Mouse (Mus musculus): Measurements from ENCODE around the gene Cdc42bpg. TPM values are rescaled to one million over a fixed set of nuclear protein-coding genes. Genes with fewer than 3 reads are reported as not detected.

Gene Cdc42bpg
- polyA plus RNA-seq, 1 experiment from 2014 or later, result 0.33 TPM

DNA sequence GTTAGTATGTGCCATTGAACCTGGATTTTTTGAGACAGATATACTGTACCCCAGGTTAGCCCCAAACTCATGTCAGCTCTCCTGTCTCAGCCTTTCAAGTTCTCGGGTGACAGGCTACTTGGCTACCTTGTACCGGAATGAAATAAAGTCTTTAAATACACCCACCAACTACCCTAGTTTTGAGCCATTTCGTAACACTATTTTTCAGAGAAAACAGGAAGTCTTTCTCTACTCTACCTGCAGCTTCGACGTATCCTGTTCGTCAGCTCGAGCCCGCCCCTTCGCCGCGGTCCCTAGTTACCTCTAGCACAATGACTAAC lies 56.8 kb downstream of the Cdc42bpg start:
- Histone ChIP-seq H3K27ac (replicated peaks) (peak overlapping the region; percentile 99), H3K4me1 (peaks cover 34% of the 10 kb centered on the region), H3K9me3 (replicated peaks) (no peaks in the 10 kb centered on the region), H3K4me2 (peak overlapping the region; percentile 60), H3K27me3 (replicated peaks) (no peaks in the 10 kb centered on the region), H3K9ac (replicated peaks) (peak overlapping the region; percentile 44), H3K4me3 (replicated peaks) (peak overlapping the region; percentile 99), H3K36me3 (peaks cover 23% of the 10 kb centered on the region)
- 1% methylated on average over 11 of the region's 11 CpGs for WGBS
- ATAC-seq (ENCODE audit: low FRiP score), result no peak

DNA sequence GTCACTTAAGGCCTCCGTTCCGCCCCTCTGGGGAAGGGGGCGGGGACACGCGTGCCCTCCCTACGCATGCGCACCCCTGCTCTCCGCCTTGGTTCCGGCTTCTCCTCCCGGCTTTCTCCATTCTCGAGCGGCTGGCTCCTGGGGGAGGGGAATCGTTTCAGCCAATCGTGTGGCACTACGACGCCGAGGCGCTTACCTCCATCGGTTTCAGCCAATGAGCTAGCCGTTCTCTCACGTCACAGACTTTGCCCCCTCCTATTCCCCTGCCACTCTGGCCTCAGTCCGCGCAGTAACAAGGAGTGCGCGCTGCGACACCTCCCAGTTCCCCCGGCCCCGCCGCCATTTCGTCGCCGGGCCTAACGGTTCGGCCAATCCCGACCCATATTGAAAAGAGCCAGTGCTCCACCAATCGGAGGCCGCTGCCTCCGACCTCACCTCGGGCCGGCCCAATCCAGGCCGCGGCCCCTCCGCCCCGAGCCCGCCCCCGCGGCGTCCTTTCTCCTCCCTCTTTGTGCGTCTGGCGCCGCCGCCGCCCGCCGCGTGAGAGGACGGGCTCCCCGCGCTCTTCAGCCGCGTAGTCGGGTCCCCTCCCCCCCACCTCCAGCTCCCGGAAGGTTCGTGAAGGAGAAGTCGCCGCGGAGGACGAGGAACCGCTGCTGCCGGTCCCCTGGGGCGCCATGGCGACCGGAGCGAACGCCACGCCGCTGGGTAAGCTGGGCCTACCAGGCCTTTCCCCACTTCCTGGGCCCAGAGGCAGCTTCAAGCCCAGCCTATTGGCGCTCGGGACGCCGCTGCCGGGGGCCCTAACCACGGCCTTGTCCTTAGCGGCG lies 57.4 kb downstream of the Cdc42bpg start, which contains the start of gene Sf1:
Sf1 (plus strand) TSS at position 280 of the 830 bp plus-strand sequence.
- H3K4me1 ChIP-seq, result peaks cover 34% of the 10 kb centered on the region
- H3K4me3 ChIP-seq (replicated peaks), result peak within 1 kb of the TSS; percentile 99
- H3K27ac ChIP-seq (replicated peaks), result peak within 1 kb of the TSS; percentile 99
- peak within 1 kb of the TSS; percentile 99 for H3K9ac ChIP-seq (replicated peaks)
- H3K27me3 ChIP-seq (replicated peaks), result no peaks in the 10 kb centered on the region
- ATAC-seq (ENCODE audit: low FRiP score), result peak; percentile 98
- peaks cover 29% of the 10 kb centered on the region for H3K36me3 ChIP-seq
- no peaks in the 10 kb centered on the region for H3K9me3 ChIP-seq (replicated peaks)
- peak within 1 kb of the TSS; percentile 91 for H3K4me2 ChIP-seq
- WGBS, result 1% methylated on average over 84 of the region's 85 CpGs

- ATAC-seq (ENCODE audit: low FRiP score), result peak; percentile 17
- peak overlapping the region; percentile 91 for H3K4me2 ChIP-seq
- H3K9me3 ChIP-seq (replicated peaks), result no peaks in the 10 kb centered on the region
- WGBS, result under 1% methylated on average over 55 of the region's 55 CpGs
- H3K4me3 ChIP-seq (replicated peaks), result peak overlapping the region; percentile 99
- H3K9ac ChIP-seq (replicated peaks), result peak overlapping the region; percentile 99
- no peaks in the 10 kb centered on the region for H3K27me3 ChIP-seq (replicated peaks)
- peaks cover 34% of the 10 kb centered on the region for H3K4me1 ChIP-seq
- peaks cover 34% of the 10 kb centered on the region for H3K36me3 ChIP-seq
- peak overlapping the region; percentile 99 for H3K27ac ChIP-seq (replicated peaks)
Observed at GRCm38 (mm10) chr19:6364317-6364725, 58.1 kb downstream of the Cdc42bpg start.

DNA sequence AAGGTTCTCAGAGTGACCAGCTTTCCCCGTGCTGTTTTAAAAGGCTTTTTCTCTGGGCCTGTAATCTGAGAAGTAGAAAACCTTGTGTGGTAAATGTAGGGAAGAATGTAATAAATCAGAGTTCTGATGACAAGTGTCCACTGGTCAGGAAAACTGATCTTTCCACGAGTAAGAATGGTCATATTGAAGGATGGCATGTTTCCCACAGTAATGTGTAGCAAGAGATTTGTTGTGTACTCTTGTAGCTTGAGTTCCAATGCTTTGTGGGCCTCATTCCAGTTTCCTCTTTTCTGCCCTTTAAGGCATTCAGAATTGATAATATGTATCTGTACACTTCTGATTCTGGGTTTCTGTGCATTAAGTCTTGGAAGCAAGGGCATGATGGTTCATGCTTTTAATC lies 58.6 kb downstream of the Cdc42bpg start:
- ATAC-seq (ENCODE audit: low FRiP score), result no peak
- Histone ChIP-seq H3K4me3 (replicated peaks) (peak overlapping the region; percentile 99), H3K4me2 (peak overlapping the region; percentile 91), H3K36me3 (peaks cover 38% of the 10 kb centered on the region), H3K27me3 (replicated peaks) (no peaks in the 10 kb centered on the region), H3K9me3 (replicated peaks) (no peaks in the 10 kb centered on the region), H3K4me1 (peaks cover 37% of the 10 kb centered on the region), H3K9ac (replicated peaks) (peak overlapping the region; percentile 99), H3K27ac (replicated peaks) (peak overlapping the region; percentile 99; the same call in 1 of the 2 replicates)
- 3% methylated on average over 2 of the region's 2 CpGs for WGBS

DNA sequence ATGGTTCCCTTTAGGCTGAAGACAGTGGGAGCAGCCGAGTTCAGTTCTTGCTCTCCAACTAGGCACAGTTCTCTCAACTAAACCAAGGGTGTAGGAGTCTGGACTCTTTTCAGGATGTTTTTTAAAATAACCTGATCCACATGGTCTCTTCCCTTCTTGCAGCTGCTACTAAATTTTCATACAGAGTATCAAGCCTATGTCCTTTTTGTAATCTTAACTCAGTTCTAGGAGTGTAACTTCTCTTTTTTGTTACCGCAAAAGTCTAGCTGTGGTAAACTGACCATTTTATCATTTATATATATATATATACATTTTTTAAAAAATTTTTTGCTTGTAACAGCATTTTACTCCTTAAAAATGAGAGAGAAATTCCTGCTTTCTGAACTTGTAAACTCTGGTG lies 63.9 kb downstream of the Cdc42bpg start:
- H3K9me3 ChIP-seq (replicated peaks), result no peaks in the 10 kb centered on the region

GRCm38 (mm10) chr19:6372433-6372832 lies 66.2 kb downstream of the Cdc42bpg start:
- no peaks in the 10 kb centered on the region for H3K9me3 ChIP-seq (replicated peaks)
- H3K27me3 ChIP-seq (replicated peaks), result no peaks in the 10 kb centered on the region
- no peak overlapping the region for H3K4me2 ChIP-seq
- H3K9ac ChIP-seq (replicated peaks), result no peak overlapping the region
- peaks cover 17% of the 10 kb centered on the region for H3K4me1 ChIP-seq
- WGBS, result 95% methylated on average over 3 of the region's 3 CpGs
- H3K36me3 ChIP-seq, result peaks cover 91% of the 10 kb centered on the region
- ATAC-seq (ENCODE audit: low FRiP score), result no peak
- no peak overlapping the region for H3K4me3 ChIP-seq (replicated peaks)
- no peak overlapping the region for H3K27ac ChIP-seq (replicated peaks)

More for the DNA sequence above, 63.9 kb downstream of the Cdc42bpg start:
- no peak overlapping the region for H3K4me3 ChIP-seq (replicated peaks)
- H3K9ac ChIP-seq (replicated peaks), result no peak overlapping the region
- H3K4me1 ChIP-seq, result peaks cover 26% of the 10 kb centered on the region
- H3K27me3 ChIP-seq (replicated peaks), result no peaks in the 10 kb centered on the region
- H3K36me3 ChIP-seq, result peaks cover 89% of the 10 kb centered on the region
- no peak overlapping the region for H3K4me2 ChIP-seq
- no peak for ATAC-seq (ENCODE audit: low FRiP score)
- no peak overlapping the region for H3K27ac ChIP-seq (replicated peaks)
- WGBS, result 93% methylated on average over 2 of the region's 2 CpGs

GRCm38 (mm10) chr19:6373539-6374400 lies 67.5 kb downstream of the Cdc42bpg start:
- WGBS, result 71% methylated on average over 12 of the region's 12 CpGs
- Histone ChIP-seq H3K4me1 (peaks cover 22% of the 10 kb centered on the region), H3K36me3 (peaks cover 84% of the 10 kb centered on the region), H3K4me2 (no peak overlapping the region), H3K9ac (replicated peaks) (no peak overlapping the region), H3K9me3 (replicated peaks) (no peaks in the 10 kb centered on the region), H3K27me3 (replicated peaks) (no peaks in the 10 kb centered on the region), H3K27ac (replicated peaks) (no peak overlapping the region), H3K4me3 (replicated peaks) (no peak overlapping the region)
- ATAC-seq (ENCODE audit: low FRiP score), result 0 out of 2 replicates have a peak, but pooled peaks have one; percentile 4

DNA sequence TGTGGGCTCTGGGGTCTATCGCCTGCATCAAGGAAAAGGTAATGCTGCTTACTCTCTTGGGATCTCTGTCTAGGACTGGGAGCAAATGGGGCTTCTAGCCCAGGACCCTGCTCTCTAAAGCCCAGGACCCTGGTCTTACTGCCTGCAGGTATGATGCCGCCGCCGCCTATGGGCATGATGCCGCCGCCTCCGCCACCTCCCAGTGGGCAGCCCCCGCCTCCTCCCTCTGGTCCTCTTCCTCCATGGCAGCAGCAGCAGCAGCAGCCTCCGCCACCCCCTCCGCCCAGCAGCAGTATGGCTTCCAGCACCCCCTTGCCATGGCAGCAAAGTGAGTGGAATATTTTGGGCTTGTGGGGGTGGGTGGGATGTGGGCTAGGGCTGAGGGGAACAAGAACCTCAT lies 68.3 kb downstream of the Cdc42bpg start:
- 99% methylated on average over 10 of the region's 10 CpGs for WGBS
- Histone ChIP-seq H3K36me3 (peaks cover 84% of the 10 kb centered on the region), H3K9ac (replicated peaks) (no peak overlapping the region), H3K4me1 (peaks cover 20% of the 10 kb centered on the region), H3K4me2 (no peak overlapping the region), H3K27me3 (replicated peaks) (no peaks in the 10 kb centered on the region), H3K9me3 (replicated peaks) (no peaks in the 10 kb centered on the region), H3K4me3 (replicated peaks) (no peak overlapping the region), H3K27ac (replicated peaks) (no peak overlapping the region)
- no peak for ATAC-seq (ENCODE audit: low FRiP score)

MicroRNAs within 50 kb of the gene (microRNA counts, 519-probe panel; counts per million panel counts)
- microRNA mmu-miR-192, result 2,535 counts per million, percentile 59 among the panel's probes with 10 or more counts

Small RNAs within 50 kb of the gene (microRNA-seq; reads per million reads assigned to microRNA genes)
- 56.6 reads per million, percentile 45 among the genes with 10 or more reads in this experiment for gene Mir192
- 49.2 reads per million, percentile 43 among the genes with 10 or more reads in this experiment for gene Mir194-2
- 1.2 reads per million for gene Mir6989

Other genes starting within 250 kb of the Cdc42bpg start
- 60.1 and 66.9 TPM in 2 replicates for gene Mrpl49, start 248.7 kb upstream of the Cdc42bpg start, polyA plus RNA-seq (2015; fragmentation: Nextera tagmentation; extraction: Ambion mirVana)
- 522 and 591 TPM in 2 replicates for gene Fau, start 248.6 kb upstream of the Cdc42bpg start, polyA plus RNA-seq (2015; fragmentation: Nextera tagmentation; extraction: Ambion mirVana)
- 30.4 and 31.2 TPM in 2 replicates for gene Znhit2, start 245.3 kb upstream of the Cdc42bpg start, polyA plus RNA-seq (2015; fragmentation: Nextera tagmentation; extraction: Ambion mirVana)
- 51.2 and 61.6 TPM in 2 replicates for gene Tm7sf2, start 238.1 kb upstream of the Cdc42bpg start, polyA plus RNA-seq (2015; fragmentation: Nextera tagmentation; extraction: Ambion mirVana)
- gene Vps51, start 229.2 kb upstream of the Cdc42bpg start, polyA plus RNA-seq (2015; fragmentation: Nextera tagmentation; extraction: Ambion mirVana), result 80.8 and 83.8 TPM in 2 replicates
- not detected in 2 replicates for gene Tmem262, start 226.4 kb upstream of the Cdc42bpg start, polyA plus RNA-seq (2015; fragmentation: Nextera tagmentation; extraction: Ambion mirVana)
- 0.96 and 1.5 TPM in 2 replicates for gene Gm28374, start 224.2 kb upstream of the Cdc42bpg start, polyA plus RNA-seq (2015; fragmentation: Nextera tagmentation; extraction: Ambion mirVana)
- 78.3 and 78.4 TPM in 2 replicates for gene Zfpl1, start 221.5 kb upstream of the Cdc42bpg start, polyA plus RNA-seq (2015; fragmentation: Nextera tagmentation; extraction: Ambion mirVana)
- gene Cdca5, start 221.5 kb upstream of the Cdc42bpg start, polyA plus RNA-seq (2015; fragmentation: Nextera tagmentation; extraction: Ambion mirVana), result 4.9 and 15.5 TPM in 2 replicates
- not detected in 2 replicates for gene AC131692.1, start 212.0 kb upstream of the Cdc42bpg start, polyA plus RNA-seq (2015; fragmentation: Nextera tagmentation; extraction: Ambion mirVana)
- 0.42 and 4.1 TPM in 2 replicates for gene Naaladl1, start 200.7 kb upstream of the Cdc42bpg start, polyA plus RNA-seq (2015; fragmentation: Nextera tagmentation; extraction: Ambion mirVana)
- 52.7 and 53.4 TPM in 2 replicates for gene Sac3d1, start 187.8 kb upstream of the Cdc42bpg start, polyA plus RNA-seq (2015; fragmentation: Nextera tagmentation; extraction: Ambion mirVana)
- 59.6 and 62.2 TPM in 2 replicates for gene Snx15, start 178.2 kb upstream of the Cdc42bpg start, polyA plus RNA-seq (2015; fragmentation: Nextera tagmentation; extraction: Ambion mirVana)
- gene Batf2, start 165.5 kb upstream of the Cdc42bpg start, polyA plus RNA-seq (2015; fragmentation: Nextera tagmentation; extraction: Ambion mirVana), result 0.42 TPM in 1 of 2 replicates, not detected in the other
- gene Arl2, start 164.9 kb upstream of the Cdc42bpg start, polyA plus RNA-seq (2015; fragmentation: Nextera tagmentation; extraction: Ambion mirVana), result 139 and 157 TPM in 2 replicates
- not detected in 2 replicates for gene Majin, start 122.1 kb upstream of the Cdc42bpg start, polyA plus RNA-seq (2015; fragmentation: Nextera tagmentation; extraction: Ambion mirVana)
- gene Gpha2, start 80.1 kb upstream of the Cdc42bpg start, polyA plus RNA-seq (2015; fragmentation: Nextera tagmentation; extraction: Ambion mirVana), result 0.75 TPM in 1 of 2 replicates, not detected in the other
- 127 and 156 TPM in 2 replicates for gene Ppp2r5b, start 70.6 kb upstream of the Cdc42bpg start, polyA plus RNA-seq (2015; fragmentation: Nextera tagmentation; extraction: Ambion mirVana)
- gene Atg2a, start 64.8 kb upstream of the Cdc42bpg start, polyA plus RNA-seq (2015; fragmentation: Nextera tagmentation; extraction: Ambion mirVana), result 12.5 and 12.9 TPM in 2 replicates
- gene Ehd1, start 29.7 kb upstream of the Cdc42bpg start, polyA plus RNA-seq (2015; fragmentation: Nextera tagmentation; extraction: Ambion mirVana), result 80.6 and 87.7 TPM in 2 replicates
- gene Men1, start 28.5 kb downstream of the Cdc42bpg start, polyA plus RNA-seq (2015; fragmentation: Nextera tagmentation; extraction: Ambion mirVana), result 71.4 and 71.6 TPM in 2 replicates
- gene Map4k2, start 34.7 kb downstream of the Cdc42bpg start, polyA plus RNA-seq (2015; fragmentation: Nextera tagmentation; extraction: Ambion mirVana), result 21.9 and 22.2 TPM in 2 replicates
- 88.7 and 104 TPM in 2 replicates for gene Sf1, start 57.2 kb downstream of the Cdc42bpg start, polyA plus RNA-seq (2015; fragmentation: Nextera tagmentation; extraction: Ambion mirVana)
- gene Pygm, start 77.9 kb downstream of the Cdc42bpg start, polyA plus RNA-seq (2015; fragmentation: Nextera tagmentation; extraction: Ambion mirVana), result 7.5 and 12.0 TPM in 2 replicates
- 197 and 217 TPM in 2 replicates for gene Rasgrp2, start 92.9 kb downstream of the Cdc42bpg start, polyA plus RNA-seq (2015; fragmentation: Nextera tagmentation; extraction: Ambion mirVana)
- gene Nrxn2, start 112.3 kb downstream of the Cdc42bpg start, polyA plus RNA-seq (2015; fragmentation: Nextera tagmentation; extraction: Ambion mirVana), result 31.3 and 45.7 TPM in 2 replicates
- 0.14 TPM in 1 of 2 replicates, not detected in the other for gene Slc22a12, start 236.6 kb downstream of the Cdc42bpg start, polyA plus RNA-seq (2015; fragmentation: Nextera tagmentation; extraction: Ambion mirVana)